Mouse (Mus musculus): Measurements from ENCODE around the gene Nudt3. TPM values are rescaled to one million over a fixed set of nuclear protein-coding genes. Genes with fewer than 3 reads are reported as not detected.
"Not testable (repeated sequence)": the region's sequence is repeated elsewhere in the genome, so short reads cannot be mapped to it uniquely, and the experiment has no call there.

Gene Nudt3
- polyA plus RNA-seq, 1 experiment, result 55.7 TPM

DNA sequence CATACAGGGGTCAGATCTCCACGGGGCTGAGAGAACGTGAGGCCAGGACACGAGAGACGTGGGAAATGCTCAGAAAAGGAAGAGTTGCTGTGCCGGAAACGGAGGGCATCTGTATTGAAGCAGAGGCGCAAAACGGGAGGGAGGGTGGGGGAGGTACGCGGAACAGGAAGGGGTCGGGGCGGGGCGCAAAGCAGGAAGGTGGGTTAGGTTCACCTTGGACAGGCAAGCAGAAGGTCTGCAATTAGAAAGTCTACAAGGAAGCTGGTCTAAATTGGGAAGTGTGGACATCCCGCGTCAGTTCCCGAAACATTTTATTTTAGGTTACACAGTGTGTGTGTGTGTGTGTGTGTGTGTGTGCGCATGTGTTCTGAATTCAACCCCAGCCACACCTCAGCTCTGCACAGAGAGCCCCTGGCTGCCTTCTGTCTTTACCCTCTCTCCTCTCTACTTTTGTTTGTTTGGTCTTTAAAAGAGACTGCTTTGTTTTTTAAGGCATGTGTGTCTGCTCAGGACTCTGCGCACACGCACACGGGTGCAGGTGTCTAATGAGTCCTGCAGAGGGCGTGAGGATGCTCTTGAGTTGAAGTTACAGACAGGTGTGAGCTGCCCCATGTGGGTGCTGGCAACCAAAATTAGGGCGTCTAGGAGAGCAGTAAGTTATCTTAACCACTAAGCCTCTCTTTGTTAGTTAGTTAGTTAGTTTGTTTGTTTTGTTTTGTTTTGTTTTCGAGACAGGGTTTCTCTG lies 28.9 kb upstream of the Nudt3 start:
- TF ChIP-seq CTCF (IDR thresholded peaks at IDR 0.05; ENCODE audit: low read depth, low read length), result no peak
- no peak for TF ChIP-seq POLR2A (IDR thresholded peaks at IDR 0.05; ENCODE audit: borderline replicate concordance, low read depth, low read length)
- Histone ChIP-seq H3K4me1 (ENCODE audit: control insufficient read depth, insufficient read depth, low read length) (peaks cover 2% of the 10 kb centered on the region; the same call in 1 of the 2 replicates), H3K27ac (ENCODE audit: insufficient read depth, low read depth, low read length) (no peak overlapping the region), H3K4me3 (ENCODE audit: insufficient read depth, low read length) (no peak overlapping the region)

DNA sequence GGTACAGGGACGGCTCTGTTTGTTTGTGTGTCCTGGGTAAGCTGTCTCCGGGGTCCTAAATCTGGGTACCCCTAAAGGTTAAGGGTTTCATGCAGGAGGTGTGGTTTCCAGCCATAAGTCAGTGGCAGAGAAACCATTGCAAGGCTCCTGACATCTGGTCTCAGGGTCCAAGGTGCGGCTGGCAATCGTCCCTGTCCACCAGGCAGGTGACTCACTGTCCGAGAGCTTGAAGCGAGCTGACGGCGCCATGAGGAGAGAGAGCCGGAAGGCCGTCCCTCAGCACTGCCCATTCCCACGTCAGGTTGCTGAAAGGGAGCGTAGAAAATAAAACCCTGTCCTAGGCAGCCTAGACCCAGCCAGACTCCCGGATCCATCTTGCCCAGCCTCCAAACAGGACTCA lies 27.3 kb upstream of the Nudt3 start:
- H3K4me3 ChIP-seq (ENCODE audit: insufficient read depth, low read length), result no peak overlapping the region
- peaks cover 2% of the 10 kb centered on the region; the same call in 1 of the 2 replicates for H3K4me1 ChIP-seq (ENCODE audit: control insufficient read depth, insufficient read depth, low read length)
- no peak for TF ChIP-seq POLR2A (IDR thresholded peaks at IDR 0.05; ENCODE audit: borderline replicate concordance, low read depth, low read length)
- TF ChIP-seq CTCF (IDR thresholded peaks at IDR 0.05; ENCODE audit: low read depth, low read length), result no peak
- H3K27ac ChIP-seq (ENCODE audit: insufficient read depth, low read depth, low read length), result no peak overlapping the region

DNA sequence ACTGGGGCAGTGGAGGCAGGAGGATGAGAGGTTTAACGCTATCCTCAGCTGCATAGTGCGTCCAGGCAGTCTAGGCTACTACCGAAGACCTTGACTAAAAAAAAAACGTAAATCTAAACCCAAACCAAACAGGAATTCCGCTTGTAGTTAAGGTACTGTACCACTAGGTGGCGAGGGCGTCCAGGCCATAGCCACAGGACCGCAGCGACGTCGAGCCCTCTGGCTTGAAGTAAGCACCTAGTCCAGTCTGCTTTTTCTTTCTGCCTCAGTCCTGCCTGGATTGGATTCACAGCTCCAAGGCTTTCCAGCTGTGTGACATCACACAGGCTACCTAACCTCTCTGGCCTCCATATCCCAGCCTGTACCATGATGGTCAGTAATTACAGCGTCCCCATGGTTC lies 26.9 kb upstream of the Nudt3 start:
- H3K4me1 ChIP-seq (ENCODE audit: control insufficient read depth, insufficient read depth, low read length), result peaks cover 2% of the 10 kb centered on the region; the same call in 1 of the 2 replicates
- H3K4me3 ChIP-seq (ENCODE audit: insufficient read depth, low read length), result no peak overlapping the region
- TF ChIP-seq POLR2A (IDR thresholded peaks at IDR 0.05; ENCODE audit: borderline replicate concordance, low read depth, low read length) (no peak), CTCF (IDR thresholded peaks at IDR 0.05; ENCODE audit: low read depth, low read length) (peak; percentile 72)
- no peak overlapping the region for H3K27ac ChIP-seq (ENCODE audit: insufficient read depth, low read depth, low read length)

DNA sequence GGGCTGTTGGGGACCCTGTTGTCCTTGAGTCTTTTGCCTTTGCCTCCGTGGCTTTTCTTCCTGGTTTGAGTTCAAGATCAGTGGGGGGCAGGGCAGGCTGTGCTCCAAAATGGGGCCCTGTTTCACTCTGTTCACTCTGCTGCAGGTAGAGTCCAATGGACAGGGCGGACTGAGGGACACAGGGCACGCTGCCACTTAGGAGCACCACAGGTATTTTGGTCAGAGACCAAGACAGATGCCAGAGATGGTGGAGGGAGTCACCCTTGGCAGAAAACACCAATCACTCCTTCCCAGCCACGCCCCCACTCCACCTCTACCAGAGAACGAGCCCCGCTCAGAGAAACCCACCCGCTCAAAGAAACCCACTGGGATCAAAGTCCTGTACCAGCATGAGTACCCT lies 22.5 kb upstream of the Nudt3 start:
- H3K4me3 ChIP-seq (ENCODE audit: insufficient read depth, low read length), result no peak overlapping the region
- no peak for TF ChIP-seq POLR2A (IDR thresholded peaks at IDR 0.05; ENCODE audit: borderline replicate concordance, low read depth, low read length)
- TF ChIP-seq CTCF (IDR thresholded peaks at IDR 0.05; ENCODE audit: low read depth, low read length), result no peak
- H3K4me1 ChIP-seq (ENCODE audit: control insufficient read depth, insufficient read depth, low read length), result peaks cover 14% of the 10 kb centered on the region
- no peak overlapping the region for H3K27ac ChIP-seq (ENCODE audit: insufficient read depth, low read depth, low read length)

DNA sequence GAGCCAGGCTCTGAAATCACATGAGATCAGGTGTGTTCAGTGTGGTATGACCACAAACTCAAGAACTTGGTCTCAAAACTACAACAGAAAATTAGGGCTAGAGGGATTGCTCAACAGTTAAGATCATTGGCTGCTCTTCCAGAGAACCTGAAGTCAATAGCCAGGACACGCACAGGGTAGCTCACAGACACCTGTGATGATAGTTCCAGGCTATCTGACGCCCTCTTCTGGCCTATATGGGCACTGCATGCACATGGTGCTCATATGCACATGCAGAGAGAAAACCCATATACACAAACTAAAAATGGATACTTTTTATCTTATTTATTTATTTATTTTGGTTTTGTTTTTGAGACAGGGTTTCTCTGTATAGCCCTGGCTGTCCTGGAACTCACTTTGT lies 21.3 kb upstream of the Nudt3 start:
- no peak overlapping the region for H3K27ac ChIP-seq (ENCODE audit: insufficient read depth, low read depth, low read length)
- no peak for TF ChIP-seq POLR2A (IDR thresholded peaks at IDR 0.05; ENCODE audit: borderline replicate concordance, low read depth, low read length)
- TF ChIP-seq CTCF (IDR thresholded peaks at IDR 0.05; ENCODE audit: low read depth, low read length), result no peak

DNA sequence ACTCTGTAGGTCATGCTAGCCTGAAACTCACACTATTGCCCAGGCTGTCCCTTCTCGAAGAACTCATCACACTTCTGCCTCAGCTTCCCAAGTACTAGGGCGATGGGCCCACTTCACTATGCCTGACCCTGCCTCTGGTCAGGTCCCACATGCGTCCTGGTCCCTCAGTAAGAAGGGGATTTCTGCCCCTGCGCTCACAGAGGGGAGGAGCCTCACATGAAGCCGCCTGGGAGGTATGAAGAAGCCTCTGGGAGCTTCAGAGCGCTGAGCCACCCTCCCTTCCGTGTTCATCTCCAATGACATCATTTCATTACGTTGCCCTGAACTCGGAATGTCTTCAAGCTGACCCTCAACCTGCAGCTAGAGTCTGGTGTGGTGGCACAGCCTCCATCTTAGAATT lies 20.5 kb upstream of the Nudt3 start:
- Histone ChIP-seq H3K4me3 (ENCODE audit: insufficient read depth, low read length) (no peak overlapping the region), H3K27ac (ENCODE audit: insufficient read depth, low read depth, low read length) (no peak overlapping the region), H3K4me1 (ENCODE audit: control insufficient read depth, insufficient read depth, low read length) (peaks cover 14% of the 10 kb centered on the region)
- TF ChIP-seq CTCF (IDR thresholded peaks at IDR 0.05; ENCODE audit: low read depth, low read length) (no peak), POLR2A (IDR thresholded peaks at IDR 0.05; ENCODE audit: borderline replicate concordance, low read depth, low read length) (no peak)

More for the DNA sequence above, 21.3 kb upstream of the Nudt3 start:
- no peak overlapping the region for H3K4me3 ChIP-seq (ENCODE audit: insufficient read depth, low read length)
- H3K4me1 ChIP-seq (ENCODE audit: control insufficient read depth, insufficient read depth, low read length), result peaks cover 14% of the 10 kb centered on the region

DNA sequence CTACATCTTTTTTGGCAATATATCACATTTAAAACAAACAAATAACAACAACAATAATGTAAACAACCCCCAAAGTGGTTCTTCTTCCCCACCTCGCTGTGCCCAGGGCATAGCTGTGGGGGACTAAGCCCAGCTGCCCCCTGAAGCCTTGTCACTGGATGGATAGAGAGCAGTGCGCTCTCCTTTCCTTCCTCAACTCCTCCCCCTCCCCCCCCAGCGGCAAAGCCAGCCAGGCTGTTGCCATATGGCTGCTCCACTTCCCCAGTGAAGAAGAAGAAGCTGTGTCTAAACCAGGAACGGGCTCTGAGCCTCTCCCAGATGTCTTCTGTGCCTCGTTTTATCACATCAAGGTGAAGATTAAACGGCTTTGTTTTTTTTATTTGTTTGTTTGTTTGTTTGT lies 19.8 kb upstream of the Nudt3 start:
- H3K4me3 ChIP-seq (ENCODE audit: insufficient read depth, low read length), result peak overlapping the region; percentile 27; the same call in 1 of the 2 replicates
- H3K4me1 ChIP-seq (ENCODE audit: control insufficient read depth, insufficient read depth, low read length), result peaks cover 14% of the 10 kb centered on the region
- peak overlapping the region; percentile 65 for H3K27ac ChIP-seq (ENCODE audit: insufficient read depth, low read depth, low read length)
- TF ChIP-seq CTCF (IDR thresholded peaks at IDR 0.05; ENCODE audit: low read depth, low read length) (no peak), POLR2A (IDR thresholded peaks at IDR 0.05; ENCODE audit: borderline replicate concordance, low read depth, low read length) (no peak)

DNA sequence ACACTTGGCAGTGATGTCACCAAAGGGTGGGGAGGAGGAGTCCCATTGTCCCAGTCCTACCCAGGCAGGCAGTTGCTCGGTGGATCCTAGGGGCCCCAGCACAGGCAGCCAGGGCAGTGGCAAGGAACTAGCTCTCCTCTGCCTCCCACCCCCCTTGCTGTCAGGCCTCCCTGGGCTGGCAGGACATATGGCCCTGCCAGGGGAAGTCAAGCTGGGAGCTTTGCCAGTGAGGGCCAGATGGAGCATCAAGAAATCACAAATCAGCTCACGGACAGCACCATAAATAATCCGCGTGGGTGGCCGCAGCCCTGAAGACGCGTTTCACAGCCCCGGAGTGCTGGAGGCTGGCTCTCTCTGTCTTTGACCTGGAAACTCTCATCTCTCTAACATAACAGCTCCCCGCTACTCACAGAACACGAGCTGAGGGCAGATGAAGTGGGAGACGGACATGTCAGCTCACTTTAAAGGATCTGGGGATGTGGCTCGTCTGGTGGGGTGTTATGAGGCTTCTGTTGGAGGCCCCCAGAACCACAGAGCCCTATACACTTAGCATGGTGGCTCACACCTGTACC lies 19.3 kb upstream of the Nudt3 start:
- H3K27ac ChIP-seq (ENCODE audit: insufficient read depth, low read depth, low read length), result peak overlapping the region; percentile 65
- peaks cover 14% of the 10 kb centered on the region for H3K4me1 ChIP-seq (ENCODE audit: control insufficient read depth, insufficient read depth, low read length)
- H3K4me3 ChIP-seq (ENCODE audit: insufficient read depth, low read length), result peak overlapping the region; percentile 27
- TF ChIP-seq CTCF (IDR thresholded peaks at IDR 0.05; ENCODE audit: low read depth, low read length) (no peak), POLR2A (IDR thresholded peaks at IDR 0.05; ENCODE audit: borderline replicate concordance, low read depth, low read length) (no peak)

DNA sequence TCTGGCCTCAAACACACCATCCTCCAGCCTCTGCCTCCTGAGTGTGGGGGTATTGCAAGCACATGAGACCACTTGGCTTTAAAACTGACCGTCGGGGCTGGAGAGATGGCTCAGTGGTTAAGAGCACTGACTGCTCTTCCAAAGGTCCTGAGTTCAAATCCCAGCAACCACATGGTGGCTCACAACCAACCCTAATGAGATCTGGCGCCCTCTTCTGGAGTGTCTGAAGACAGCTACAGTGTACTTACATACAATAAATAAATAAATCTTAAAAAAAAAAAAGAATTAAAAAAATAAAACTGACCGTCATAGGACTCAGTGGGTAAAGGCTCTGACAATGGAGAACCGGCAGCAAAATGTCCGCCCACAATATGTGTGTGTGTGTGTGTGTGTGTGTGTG lies 16.6 kb upstream of the Nudt3 start:
- H3K27ac ChIP-seq (ENCODE audit: insufficient read depth, low read depth, low read length), result not testable (repeated sequence)

DNA sequence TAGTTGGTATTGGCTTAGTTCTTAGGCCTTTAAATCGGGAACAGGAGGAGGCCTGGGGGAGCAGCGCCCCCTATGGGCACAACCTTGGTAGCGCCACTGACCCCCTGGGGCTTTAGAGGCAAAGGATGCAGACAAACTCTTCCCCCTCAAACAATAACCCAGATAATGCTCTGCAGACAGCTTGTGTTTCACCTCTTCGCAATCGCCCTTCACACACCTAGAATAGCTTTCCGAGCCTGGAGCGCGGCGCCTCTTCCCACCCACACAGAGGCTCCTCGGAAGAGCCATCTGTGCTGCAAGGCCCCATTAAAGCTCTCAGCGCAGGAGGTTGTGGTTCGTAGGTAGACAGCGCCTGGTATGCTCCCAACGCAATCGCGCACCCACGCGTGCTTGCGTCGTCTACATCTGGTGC lies 15.6 kb upstream of the Nudt3 start:
- no peak overlapping the region for H3K27ac ChIP-seq (ENCODE audit: insufficient read depth, low read depth, low read length)
- H3K4me3 ChIP-seq (ENCODE audit: insufficient read depth, low read length), result no peak overlapping the region
- peaks cover 15% of the 10 kb centered on the region for H3K4me1 ChIP-seq (ENCODE audit: control insufficient read depth, insufficient read depth, low read length)
- TF ChIP-seq POLR2A (IDR thresholded peaks at IDR 0.05; ENCODE audit: borderline replicate concordance, low read depth, low read length) (no peak), CTCF (IDR thresholded peaks at IDR 0.05; ENCODE audit: low read depth, low read length) (peak; percentile 64; the same call in 1 of the 2 replicates)

More for the DNA sequence above, 16.6 kb upstream of the Nudt3 start:
- H3K4me1 ChIP-seq (ENCODE audit: control insufficient read depth, insufficient read depth, low read length), result peaks cover 16% of the 10 kb centered on the region
- not testable (repeated sequence) for H3K4me3 ChIP-seq (ENCODE audit: insufficient read depth, low read length)

Measured in bone marrow macrophage, adult 2 months (primary cell).